Mouse (Mus musculus): Measurements from ENCODE around the gene Enah. TPM values are rescaled to one million over a fixed set of nuclear protein-coding genes. Genes with fewer than 3 reads are reported as not detected.

Enah gene
- polyA plus RNA-seq, 1 experiment from 2014 or later: 22.7 TPM

Other genes with a start within 250 kb of the Enah start
- 100 and 105 TPM in 2 replicates for gene Lbr, start 176.9 kb downstream of the Enah start, polyA plus RNA-seq (2016; fragmentation: Nextera tagmentation; extraction: Ambion mirVana)
- 122 and 123 TPM in 2 replicates for gene Srp9, start 104.7 kb upstream of the Enah start, polyA plus RNA-seq (2016; fragmentation: Nextera tagmentation; extraction: Ambion mirVana)
- not detected in 2 replicates for gene Vmn1r1, start 144.5 kb upstream of the Enah start, polyA plus RNA-seq (2016; fragmentation: Nextera tagmentation; extraction: Ambion mirVana)

Data from heart, embryonic 12.5 days (tissue).